Mouse (Mus musculus) adrenal gland, adult (tissue): ENCODE data around the gene Itga9.

Experiments
- DNase-seq, 2 experiments: peaks; one replicate each; pipeline ENCODE4 v3.0.0; 2022 to 2023; ENCODE audit warnings: low spot score in 1 of 2; ENCODE audit not compliant: inconsistent age in 2 of 2

The Itga9 gene

DNA sequence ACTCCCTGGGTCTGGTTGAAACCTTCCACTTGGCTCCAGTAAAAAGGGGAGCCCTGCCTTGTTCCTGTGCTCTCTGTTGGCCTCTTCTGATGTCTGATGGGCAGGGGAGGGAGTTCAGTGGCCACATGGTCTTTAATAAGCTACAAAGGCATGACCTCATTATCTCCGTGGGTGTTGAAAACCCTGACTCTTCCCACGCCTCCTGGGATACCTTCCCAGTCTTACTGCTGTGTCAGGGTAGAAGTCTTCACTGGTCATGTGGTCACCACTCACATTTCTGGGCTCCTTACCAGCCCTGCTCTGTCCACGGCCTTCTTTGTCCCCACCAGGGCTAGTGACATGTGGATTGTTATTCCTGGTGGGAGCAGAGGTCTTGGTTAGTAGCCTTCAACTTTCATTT lies 331.0 kb downstream of the Itga9 start:
- DNase-seq = peak in 1 of 2 experiments; percentile 4

DNA sequence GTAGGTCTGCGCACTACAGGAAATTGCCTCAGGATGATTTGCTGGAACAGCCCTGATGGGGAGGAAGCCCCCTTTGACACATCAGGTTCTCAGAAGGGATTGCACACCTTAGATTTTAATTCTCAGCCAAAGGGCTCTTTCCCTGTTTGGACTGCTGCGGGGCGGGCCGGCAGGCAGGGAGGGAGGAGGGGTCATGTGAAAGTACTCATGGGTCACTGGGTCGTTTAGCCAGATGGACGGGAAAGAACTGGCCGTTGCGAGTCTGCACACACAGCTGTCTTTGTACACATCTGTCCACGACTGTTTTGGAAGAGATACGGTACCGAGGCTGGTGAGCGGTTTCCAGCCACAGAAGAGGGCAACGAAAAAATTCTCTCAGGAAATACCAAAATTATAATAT lies 332.9 kb downstream of the Itga9 start:
- peak in 1 of 2 experiments; percentile 19 for DNase-seq

DNA sequence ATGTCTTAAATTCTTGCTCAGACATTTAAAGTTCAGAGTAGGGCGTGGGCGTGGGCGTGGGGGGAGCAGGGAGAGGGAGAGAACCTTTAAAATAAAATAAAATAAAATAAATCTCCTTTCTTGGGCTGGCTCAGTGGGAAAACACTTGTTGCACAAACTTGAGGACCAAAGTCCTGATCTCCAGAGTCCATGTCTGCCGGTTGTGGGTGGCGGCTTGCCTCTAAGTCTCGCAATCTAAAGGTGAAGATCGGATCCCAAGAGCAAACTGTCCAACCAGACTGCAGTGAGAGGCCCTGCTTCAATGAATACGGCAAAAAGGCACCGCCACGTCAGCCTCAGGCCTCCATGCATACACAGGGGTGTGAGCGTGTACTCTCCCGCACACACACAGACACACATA lies 333.3 kb downstream of the Itga9 start:
- peak in 1 of 2 experiments; percentile 7 for DNase-seq

DNA sequence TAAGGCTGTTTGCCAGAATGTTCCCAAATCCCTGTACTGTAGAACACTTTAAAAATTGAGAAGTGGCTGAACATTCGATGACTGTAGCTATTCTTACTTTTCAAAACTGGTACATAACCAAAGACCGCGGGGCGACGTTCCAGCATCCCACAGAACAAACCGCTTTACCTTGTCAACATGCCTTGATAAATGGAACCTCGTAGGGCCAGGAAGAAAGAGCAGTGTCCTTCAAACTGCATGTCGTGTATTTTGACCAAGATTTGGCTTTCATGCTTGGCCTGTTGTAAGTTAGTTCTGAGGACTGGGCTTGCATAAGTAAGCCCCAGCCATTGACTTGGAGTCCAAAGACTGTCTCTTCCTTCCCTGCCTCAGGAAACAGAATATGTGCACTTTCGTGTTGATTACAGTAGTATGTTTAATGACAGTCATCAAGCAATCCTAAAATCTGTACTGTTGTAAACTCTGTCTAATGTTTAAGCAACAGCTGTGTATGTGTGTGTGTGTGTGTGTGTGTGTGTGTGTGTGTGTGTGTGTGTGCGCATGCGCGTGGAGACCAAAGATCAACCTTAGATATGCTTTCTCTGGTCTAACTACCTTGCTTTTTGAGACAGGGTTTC lies 334.2 kb downstream of the Itga9 start:
- peak; percentile 73 to 83 for DNase-seq

DNA sequence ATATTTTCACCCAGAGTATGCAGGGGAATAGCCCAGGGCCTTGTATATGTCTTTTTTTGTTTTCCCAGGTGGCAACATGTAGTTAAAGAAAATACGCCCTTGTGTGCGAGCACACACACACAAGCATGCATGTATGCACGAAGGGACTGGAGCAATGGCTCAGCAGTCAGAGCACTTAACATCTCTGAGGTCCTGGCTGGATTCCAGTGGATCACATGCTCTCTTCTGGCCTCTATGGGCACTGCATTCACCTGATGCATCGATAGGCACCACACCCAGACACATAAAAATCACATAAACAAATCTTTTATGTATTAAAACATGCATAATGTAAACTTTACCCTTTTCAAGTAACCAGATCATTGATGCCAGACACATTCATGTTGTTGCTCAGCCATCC lies 335.5 kb downstream of the Itga9 start:
- no peak for DNase-seq

DNA sequence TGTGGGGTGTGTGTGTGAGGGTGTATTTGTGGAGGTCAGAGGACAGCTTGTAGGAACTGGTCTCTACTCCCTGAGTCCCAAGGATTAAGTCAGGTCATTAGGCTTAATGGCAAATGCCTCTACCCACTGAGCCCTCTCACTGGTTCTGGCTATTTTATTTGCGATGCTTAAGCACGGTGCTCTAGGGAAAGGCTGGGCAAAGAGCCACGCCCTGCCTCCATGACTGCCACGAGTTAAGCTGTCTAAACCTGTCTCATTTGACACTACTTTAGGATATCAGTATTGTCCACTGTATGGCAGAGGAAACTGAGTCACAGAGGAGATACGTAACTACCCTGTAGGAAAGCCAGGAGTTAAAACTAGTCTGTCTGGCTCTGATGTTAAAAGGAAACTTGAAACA lies 337.5 kb downstream of the Itga9 start:
- DNase-seq = no peak

DNA sequence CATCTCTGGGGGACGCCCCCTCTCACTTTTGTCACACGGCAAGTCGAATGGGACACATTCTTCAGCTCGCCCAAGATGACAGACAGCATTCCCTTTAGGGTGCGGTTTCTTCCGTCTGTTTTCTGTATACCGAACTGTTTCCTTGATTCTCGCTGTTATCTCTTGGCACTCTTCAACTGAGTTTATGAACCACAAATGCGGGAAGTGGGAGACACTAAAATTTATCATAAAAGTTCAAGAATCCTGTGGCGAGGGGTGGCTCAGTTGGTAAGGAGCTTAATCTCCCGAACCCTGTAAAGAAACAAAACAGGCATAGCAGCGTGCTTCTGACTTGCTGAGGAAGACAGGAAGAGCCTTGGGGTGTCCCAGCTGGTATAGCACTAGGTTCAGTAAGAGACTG lies 337.9 kb downstream of the Itga9 start:
- DNase-seq = no peak

DNA sequence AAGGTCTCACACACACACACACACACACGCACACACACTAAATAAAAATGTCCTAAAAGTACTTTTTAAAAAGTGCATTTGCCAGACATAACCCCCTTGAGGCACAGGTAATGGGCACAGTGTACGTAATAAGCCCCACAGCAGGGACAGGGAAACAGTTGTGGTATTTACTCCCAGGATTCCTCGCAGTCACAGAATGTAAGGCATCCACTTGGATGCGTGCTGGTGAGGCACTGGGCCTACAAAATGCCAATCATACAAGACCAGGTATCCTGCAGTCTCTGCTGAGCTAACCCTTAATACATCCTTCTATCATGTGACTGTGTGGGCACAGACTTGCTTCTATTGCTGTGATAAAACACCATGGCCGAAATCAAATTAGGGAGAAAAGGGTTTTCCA lies 342.0 kb downstream of the Itga9 start:
- no peak for DNase-seq

DNA sequence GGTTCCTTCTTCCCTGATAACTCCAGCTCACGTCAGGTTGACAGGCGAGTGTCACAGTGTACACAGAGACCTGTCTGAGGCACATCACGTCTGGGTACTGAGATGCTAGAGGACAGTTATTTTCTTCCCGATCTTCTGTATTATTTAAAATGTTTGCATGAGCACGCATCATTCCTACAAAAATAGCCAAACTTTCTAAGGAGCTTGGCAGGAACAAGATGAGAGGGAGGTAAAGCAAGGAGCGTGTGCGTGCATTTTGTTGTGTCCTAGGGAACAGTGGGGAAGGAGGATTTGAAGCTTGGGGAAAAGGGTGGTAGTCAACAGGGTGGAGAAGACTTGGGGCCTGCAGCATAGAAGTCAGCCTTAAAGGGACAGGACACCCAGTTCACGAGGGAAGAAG lies 342.6 kb downstream of the Itga9 start:
- DNase-seq = no peak

DNA sequence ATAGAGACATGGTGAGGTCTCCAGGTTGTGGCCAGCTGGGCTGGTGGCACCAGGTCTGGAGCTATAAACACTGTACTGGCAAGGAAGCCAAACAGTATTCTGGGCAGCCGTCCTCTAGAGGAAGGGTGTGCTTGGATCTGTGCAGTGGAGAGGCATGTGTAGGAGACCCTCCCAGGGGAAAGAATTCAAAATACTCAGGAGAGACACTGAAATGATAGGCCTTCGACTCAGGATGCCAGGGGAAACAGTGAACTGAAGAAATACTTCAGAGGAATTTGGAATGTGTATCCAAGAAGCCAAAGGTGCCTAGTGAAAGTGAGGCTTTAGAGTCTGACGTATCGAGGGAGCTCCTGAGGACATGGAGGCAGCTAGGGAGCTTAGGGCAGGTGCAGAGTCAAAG lies 343.2 kb downstream of the Itga9 start:
- no peak for DNase-seq

DNA sequence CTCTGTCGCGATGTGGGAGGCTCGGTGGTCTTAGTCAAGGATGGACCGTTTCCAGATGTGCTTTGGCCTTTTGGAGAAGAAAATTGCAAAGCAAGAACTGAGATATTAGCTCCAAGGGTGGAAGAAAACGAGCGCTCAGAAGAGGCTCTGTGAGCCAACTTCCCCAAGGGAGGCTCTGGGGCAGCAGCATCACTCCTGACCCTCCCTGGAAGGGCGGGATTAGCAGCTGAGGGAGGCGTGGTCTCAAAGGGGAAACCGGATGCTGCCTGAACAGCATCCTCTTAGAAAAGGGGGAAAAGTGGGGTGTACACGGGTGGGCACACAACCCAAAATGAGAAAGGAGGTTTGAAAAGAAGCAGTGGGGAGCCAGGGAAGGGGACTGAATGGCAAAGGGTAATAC lies 343.6 kb downstream of the Itga9 start:
- no peak for DNase-seq
